Mouse (Mus musculus) kidney, adult 9 months (tissue): Measurements from ENCODE around the gene Stx19.

ENCODE experiments used
- DNase-seq: peaks from one replicate; pipeline ENCODE4 v3.0.0; 2022

Stx19 gene

GRCm38 (mm10) chr16:62852464-62853252 lies 38.2 kb downstream of the Stx19 start:
- no peak for DNase-seq

DNA sequence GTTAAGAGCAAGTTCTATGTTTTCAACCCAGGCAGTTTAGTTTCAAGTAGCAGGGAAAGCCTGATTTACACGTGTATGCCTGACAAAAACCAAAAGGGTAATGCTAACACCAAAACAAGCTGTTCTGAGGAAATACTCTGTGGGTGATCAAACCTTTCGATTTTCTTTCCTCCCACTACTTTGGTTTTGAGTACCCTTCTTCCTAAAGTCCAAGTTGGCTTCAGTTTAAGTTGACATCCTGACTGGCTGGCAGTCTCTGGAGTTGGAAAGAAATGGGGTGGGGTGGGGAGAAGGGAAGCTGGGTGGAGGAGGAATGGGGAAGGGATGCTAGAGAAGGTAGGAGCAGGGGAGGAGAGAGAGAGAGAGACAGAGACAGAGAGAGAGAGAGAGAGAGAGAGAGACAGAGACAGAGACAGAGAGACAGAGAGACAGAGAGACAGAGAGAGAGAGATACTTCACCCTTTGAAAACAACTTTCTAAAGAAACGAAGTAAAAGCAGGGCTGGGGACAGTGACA lies 39.2 kb downstream of the Stx19 start:
- no peak for DNase-seq

DNA sequence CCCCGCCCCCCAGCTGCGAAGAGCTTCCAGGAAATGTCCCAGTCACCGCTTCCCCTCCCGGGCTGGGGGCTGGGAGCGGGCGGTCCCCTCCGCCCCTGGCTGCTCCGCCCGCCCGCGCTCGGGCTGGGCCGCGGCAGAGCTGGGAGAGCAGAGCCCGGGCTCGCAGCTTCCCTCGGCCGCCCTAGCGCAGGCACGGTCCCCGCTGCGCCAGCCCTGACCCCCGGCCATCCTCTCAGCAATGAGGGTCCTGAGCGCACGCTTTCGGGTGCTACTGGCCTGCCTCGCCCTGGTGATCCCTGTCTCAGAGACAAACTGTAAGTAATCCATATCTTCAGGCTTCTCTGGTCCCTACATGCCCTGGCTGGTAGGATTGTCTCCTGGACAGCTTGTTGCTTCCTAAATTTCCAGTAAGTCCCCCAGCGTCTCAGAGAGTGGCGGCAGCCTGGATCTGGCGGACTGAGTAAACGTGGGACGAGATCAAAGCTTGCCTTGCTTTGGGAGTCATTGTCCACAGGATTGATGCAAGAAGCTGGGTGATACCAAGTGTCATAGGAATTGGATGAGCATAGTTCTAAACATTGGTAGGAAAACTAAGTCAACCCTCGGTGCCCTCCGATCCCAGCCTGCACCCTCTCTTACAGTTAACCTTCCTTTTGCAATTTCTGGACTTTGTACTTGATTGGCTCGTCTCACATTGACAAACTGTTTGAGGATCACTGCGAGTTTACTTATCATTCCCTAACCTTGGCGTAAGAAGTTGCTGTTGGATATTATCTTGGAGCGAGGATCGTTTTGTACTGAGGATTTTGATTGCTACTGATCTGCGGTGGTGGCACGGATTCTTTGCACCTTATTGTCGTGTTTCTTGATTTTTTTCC lies 40.0 kb downstream of the Stx19 start, which contains the start of gene Pros1:
TSS of gene Pros1 (plus strand) at position 117 of the 878 bp plus-strand sequence.
- DNase-seq = peak; percentile 46

DNA sequence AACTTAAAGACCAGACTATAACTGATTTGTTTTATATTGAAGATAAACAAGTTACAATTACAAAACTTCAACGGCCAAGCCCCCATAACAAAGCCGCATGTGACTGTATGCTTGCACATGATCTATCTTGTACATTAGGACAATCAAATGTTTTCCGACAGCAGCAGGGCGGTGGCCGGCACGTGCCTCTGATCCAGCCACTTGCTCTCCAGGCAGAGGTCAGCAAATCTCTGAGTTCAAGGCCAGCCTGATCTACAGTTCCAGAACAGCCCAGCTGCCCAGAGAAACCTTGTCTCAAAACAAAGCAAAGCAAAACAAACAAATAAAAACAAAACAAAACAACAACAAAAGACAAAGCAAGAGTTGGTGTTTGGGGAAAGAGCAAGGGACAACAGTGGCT lies 40.9 kb downstream of the Stx19 start:
- no peak for DNase-seq

DNA sequence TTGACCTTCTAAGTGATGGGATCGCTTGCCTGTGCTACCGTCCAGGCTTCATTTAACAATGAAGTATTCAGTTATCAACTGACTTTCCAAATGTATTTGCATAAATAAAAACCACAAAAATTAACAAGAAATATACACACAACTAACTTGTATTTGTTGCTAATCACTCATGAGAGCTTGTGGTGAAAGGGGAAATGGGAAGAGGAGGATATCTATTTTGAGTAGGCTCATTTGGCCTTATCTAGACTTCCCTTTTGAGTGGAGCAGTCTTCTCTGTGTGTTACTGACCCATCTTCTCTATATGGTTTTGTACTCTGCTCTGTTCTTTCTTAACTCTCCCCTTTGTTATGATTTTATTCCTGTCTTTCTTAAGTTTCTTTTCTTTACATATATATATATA lies 41.8 kb downstream of the Stx19 start:
- DNase-seq = no peak

DNA sequence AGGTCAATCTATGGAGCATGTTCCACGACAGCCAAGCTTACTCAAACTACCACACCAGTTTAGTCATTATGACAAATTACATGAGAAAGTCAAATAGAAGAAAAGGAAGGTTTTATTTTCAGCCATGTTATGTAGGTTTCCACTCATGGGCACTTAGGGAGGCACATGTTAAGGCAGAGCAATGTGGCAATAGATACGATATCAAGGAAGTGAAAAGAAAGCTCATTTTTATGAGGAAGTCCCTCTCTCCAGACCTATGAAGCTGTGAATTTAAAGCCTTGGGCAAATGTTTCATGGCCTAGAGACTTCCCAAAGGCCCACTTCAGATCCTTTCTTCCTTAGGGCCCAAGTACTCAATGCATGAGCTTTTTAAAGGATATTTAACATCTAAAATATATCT lies 43.0 kb downstream of the Stx19 start:
- DNase-seq = no peak

DNA sequence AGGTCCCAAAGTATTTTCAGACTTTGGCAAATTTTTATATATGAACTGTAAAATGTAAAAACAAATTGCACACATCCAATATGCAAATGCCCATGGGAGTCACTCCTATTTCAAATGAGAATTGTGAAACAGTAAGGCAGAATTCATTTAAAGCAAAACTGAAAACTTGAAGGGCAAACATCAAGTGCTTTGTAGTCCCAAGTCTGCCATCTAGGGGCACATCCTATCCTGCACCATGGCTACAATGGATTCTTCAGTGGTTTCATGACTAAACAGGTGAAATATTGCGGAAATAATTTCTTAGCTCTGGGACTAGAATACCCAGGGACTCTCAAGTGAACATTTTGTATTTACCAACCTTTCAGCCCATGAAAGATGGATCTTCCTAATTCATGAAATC lies 43.5 kb downstream of the Stx19 start:
- DNase-seq = peak; percentile 27

DNA sequence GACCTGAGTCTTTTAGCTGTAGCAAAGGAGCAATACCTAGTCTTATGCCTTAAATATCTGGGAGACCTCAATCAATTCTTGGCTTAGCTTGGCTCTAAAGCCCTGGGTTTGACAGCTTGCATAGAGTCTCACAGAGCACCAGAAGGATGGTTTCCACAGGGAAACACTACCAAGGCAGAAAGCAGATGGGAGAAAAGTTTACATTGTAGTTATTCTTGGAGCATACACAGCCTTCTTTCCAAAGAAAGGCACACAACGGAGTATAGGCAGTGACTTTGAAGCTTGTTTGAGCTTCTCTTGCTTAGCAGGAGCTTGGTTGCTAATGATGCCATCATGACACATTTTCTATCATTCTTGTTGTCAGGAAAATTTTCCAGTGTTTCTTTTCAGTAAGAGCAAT lies 45.7 kb downstream of the Stx19 start:
- no peak for DNase-seq

DNA sequence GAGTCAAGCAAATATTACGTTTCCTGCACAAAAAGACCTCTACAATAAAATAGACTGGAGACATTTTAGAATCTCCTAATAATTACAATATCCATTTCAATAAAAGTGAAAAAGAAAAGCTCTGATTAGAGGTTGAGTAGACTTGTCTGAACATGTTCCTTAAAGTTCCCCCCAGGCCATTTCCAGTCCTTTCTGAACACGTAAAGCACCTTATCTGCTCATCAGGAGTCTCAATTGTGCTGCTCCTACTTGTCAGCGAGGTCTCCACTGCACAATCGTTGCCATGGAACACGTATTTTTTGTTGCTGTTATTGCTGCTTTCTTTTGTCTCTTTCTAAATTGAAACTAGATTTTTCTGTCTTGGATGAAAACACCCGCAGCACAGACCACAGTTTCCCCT lies 47.0 kb downstream of the Stx19 start:
- DNase-seq = no peak

DNA sequence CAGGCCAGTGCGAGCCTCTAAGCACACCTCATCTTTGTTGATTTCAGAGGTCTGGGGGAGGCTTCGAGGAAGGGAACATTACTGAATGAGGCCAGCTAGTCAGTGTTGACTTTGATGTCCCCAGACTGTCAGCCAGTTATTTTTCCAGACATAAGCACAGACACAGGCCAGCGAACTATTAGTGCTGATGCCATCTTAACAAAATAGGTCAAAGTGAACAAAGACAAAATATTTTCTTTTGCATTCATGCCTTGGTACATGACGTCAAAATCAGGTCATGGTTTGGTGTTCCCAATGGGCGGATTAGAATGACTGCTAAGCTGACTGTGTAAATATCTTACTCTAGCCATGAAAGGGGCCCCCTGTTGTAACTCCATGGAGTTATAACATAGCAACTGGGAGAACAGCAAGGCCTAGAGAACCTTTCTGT lies 58.2 kb downstream of the Stx19 start:
- no peak for DNase-seq

DNA sequence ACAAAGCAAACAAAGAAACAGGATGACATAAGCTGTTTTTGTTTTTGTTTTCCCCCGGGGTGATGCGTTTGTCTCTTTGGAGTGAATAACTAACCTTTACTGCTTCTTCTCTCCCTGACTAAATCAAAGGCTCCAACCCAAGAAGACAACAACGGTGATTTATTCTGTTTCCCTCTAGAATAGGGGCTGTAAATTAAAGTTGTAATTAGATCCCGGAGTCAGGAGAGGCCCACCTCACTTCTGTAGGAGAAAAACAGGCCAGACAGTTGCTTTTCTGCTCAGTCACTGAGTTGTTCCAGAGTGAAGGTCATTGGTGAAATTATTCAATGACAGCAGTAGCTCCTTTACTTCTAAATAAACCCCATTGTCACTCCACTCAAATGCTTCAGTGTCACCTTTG lies 58.7 kb downstream of the Stx19 start:
- DNase-seq = no peak
